Mouse (Mus musculus) cerebral cortex, adult 2 months (tissue): Measurements from ENCODE around the gene AW011738.

Source experiments
- WGBS: fragments of 180-500 bp; shearing (Covaris S2); methylation state at CpG from one replicate; pipeline ENCODE4 v1.1.7; 2018; 5-methylcytosine and 5-hydroxymethylcytosine counted together

AW011738 gene

GRCm38 (mm10) chr4:156203001-156203412 lies at the start of gene AW011738:
AW011738 (plus strand) TSS chr4:156203304.
- WGBS = under 1% methylated on average over 37 of the region's 39 CpGs

DNA sequence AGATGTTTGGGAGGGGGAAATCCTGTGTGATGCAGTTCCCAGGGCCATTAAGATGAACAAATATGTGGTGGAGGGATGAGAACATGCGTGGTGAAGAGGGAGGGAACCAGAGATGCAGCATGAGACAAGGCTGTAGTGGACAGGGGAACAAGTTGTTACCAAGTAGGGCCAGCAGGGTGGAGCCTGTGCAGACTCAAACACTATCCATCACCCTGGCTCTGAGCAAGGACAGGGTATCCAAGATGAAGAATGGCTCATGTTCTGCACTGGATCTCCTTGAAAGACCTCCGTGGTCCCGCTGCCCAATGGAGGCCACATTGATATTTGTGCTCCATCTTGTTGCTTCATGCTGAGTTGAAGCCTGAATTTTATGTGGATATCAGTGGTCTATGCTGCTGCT lies 48.3 kb upstream of the AW011738 start:
- WGBS = 95% methylated on average over 3 of the region's 3 CpGs

GRCm38 (mm10) chr4:156166477-156166876 lies 36.6 kb upstream of the AW011738 start:
- 84% methylated on average over 9 of the region's 9 CpGs for WGBS

- WGBS = 94% methylated on average over 8 of the region's 8 CpGs
Measured at GRCm38 (mm10) chr4:156168611-156169010, 34.5 kb upstream of the AW011738 start.

GRCm38 (mm10) chr4:156169129-156169528 lies 34.0 kb upstream of the AW011738 start:
- 92% methylated on average over 10 of the region's 10 CpGs for WGBS

GRCm38 (mm10) chr4:156171828-156172227 lies 31.3 kb upstream of the AW011738 start:
- WGBS = 92% methylated on average over 11 of the region's 11 CpGs

DNA sequence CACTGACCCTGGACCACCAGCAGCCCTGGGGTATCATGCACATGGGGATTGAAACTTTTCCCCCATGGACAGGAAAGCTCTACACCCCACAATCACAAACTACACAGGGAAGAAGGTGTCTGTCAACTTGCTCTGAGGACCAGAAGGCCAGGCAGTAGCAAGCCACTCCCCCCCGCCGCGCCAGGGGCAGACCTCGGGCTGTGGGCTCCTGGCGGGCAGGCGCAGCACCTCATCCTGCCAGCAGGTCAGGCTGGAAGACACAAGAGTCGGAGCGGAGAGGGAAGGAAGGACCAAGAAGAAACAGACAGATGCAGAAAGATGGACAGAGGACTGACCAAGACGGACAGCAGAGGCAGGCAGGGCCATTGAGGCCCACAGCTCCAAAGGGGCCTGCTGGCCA lies 25.5 kb upstream of the AW011738 start:
- WGBS = 90% methylated on average over 9 of the region's 9 CpGs

DNA sequence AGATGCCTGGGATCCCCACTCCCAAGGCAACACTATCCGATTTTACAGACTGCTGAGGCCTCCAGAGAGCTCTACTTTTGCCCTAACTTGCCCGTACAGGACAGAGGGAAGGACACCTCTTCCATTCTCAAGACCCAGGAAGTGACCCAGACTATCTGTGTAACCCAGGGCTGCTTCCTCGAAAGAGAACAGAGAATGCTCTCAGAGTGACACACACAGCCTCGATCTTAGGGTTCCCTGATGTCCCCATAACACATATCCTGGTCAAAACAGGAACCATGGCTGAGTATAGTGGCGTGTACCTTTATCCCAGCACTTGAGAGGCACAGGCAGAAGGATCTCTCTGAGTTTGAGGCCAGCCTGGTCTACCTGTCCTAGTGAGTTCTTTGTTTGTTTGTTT lies 19.4 kb upstream of the AW011738 start:
- WGBS = 70% methylated on average over 5 of the region's 5 CpGs

GRCm38 (mm10) chr4:156184291-156184954 lies 18.7 kb upstream of the AW011738 start:
- 50% methylated on average over 7 of the region's 7 CpGs for WGBS

GRCm38 (mm10) chr4:156185456-156185949 lies 17.6 kb upstream of the AW011738 start:
- 41% methylated on average over 13 of the region's 13 CpGs for WGBS

DNA sequence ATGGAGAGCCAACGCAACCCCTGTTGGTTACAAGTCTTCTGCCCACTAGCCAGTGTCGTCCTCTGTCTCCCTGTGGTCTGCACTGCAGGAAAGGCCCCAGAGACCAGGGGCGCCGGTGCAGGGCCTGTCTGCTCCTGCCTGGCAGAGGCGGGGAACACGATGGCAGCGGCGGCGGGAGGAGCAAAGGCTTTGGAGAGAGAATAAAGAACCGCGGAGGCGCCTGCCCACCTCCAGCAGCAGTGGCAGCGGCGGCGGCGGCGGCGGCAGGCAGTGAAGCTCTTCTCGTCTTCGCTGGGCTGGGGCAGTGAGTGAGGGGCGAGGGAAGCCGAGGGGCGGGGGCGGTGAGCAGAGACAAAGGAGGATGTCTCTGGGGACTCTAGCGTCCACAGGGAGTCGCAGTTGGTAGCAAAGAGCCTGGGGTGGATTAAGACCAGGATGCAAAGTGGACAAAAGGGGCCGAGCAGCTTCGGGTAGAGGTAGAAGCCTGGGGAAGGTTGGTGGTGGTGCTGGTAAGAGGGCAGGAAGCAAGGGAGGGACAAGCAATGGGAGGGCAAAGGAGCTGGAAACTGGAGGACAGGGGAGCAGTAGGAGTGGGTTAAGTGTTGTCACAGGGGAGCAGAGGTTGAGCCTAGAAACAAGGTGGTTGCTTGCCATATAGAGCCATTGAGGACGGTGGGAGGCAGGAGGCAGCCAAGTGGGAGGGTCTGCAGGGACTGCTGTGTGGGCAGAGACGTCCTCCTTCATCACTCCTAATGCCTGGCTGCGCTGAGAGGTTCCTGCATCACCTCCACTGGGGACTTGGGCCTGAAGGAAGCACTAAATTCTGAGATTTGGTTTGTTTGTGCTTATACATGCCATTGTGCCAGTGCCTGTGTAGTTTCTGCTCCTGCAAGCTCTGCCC lies 16.9 kb upstream of the AW011738 start:
- 8% methylated on average over 31 of the region's 31 CpGs for WGBS

GRCm38 (mm10) chr4:156188162-156188810 lies 14.8 kb upstream of the AW011738 start:
- 70% methylated on average over 5 of the region's 5 CpGs for WGBS

DNA sequence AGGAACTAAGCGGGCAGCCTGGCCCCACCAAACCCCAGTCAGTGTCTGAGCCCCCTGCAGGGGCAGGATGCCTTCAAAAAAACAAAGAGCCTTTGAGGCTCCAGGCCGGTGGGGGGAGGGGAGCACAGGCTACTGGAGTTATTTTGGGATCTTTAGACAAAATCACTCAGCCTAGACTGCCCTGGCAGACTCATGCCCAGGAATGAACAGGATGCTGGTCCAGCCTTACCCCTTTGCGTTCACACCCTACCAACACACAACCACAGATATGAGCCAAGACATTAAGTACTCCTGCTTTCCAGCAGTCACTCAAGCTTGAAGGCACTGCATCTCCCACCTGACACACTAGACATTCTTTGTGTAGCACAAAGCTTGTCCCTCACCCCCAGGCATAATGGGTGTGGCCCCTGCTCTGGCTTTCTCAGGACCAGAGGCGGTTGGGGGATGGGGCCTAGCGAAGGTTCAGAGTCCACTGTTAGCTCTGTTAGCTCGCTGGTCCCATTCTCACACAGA lies 14.2 kb upstream of the AW011738 start:
- WGBS = 41% methylated on average over 6 of the region's 6 CpGs

GRCm38 (mm10) chr4:156192421-156193199 lies 10.5 kb upstream of the AW011738 start:
- WGBS = 55% methylated on average over 8 of the region's 8 CpGs

DNA sequence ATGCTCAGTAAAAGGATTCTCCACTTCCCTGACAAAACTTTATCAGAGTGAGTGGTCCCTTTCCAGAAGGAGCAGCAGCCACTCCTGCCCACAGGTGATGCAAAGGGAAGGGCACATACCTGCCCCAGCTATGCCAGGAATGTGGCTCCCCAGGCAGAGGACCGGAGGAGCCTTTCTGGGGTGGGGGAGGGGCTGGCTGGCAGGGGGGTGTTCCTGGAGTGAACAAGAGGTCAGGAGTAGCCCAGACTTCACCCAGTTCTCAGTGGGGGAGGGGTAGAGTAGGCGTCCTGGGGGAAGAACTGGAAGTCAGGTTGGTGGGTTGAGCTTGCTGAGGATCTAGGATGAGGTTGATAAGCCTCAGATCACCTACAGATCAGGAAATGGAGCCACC lies 9.9 kb upstream of the AW011738 start:
- 53% methylated on average over 2 of the region's 2 CpGs for WGBS

DNA sequence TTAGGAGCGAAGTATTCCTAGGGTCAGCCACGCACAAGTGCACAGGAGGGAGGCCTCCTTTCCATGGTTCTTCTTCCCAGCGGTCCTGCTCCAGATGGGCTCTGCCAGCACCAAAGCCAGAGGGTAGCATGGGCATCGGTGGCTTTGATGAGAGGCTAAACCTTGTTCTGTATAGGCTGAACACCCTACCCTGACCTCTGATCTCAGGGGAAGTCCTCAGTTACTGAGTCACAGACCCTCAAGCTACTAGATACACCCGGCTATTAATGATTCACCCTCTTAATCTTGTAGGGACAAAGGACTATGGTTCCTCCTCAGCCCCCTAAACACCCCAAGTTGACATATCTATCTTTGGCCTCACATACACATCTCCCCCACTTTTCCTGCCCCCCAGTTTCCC lies 9.2 kb upstream of the AW011738 start:
- 83% methylated on average over 5 of the region's 5 CpGs for WGBS

GRCm38 (mm10) chr4:156194346-156194745 lies 8.8 kb upstream of the AW011738 start:
- 77% methylated on average over 6 of the region's 6 CpGs for WGBS

- WGBS = 10% methylated on average over 35 of the region's 35 CpGs
Measured at GRCm38 (mm10) chr4:156195927-156196870, 6.9 kb upstream of the AW011738 start.

DNA sequence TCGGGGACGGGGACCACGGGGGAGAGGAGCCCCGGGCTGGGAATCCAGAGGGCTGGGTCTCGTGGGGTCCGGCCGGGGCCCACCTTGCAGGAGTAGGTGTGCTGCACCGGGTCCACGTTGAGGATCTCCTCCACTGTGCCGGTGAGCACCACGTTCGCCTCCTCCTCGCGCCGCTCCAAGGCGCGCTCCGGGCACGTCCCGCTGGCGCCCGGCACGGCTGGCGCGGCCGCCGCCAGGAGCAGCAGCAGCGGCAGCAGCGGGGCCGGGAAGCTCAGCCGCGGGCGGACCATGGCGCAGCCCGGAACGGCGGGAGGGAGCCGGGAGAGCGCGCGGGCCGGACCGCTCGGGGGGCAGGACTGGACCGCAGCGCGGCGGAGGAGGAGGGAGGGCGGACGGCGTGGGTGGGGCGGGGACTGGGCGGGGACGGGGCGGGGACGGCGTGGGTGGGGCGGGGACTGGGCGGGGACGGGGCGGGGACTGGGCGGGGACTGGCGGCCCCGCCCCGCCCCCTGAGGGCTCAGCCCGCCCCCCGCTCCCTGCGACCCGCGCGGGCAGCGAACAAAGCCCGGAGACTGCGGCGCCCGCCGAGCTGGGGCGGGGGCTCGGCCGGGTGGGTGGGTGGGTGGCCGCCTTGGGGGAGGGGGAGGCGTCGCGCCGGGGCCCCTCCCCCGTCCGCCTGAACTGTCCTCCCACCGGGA lies 5.8 kb upstream of the AW011738 start, which contains the start of gene Agrn:
Gene Agrn (minus strand): TSS at position 358 of the 698 bp plus-strand sequence.
- 1% methylated on average over 65 of the region's 88 CpGs for WGBS
